9 mouse cellular contexts compared by ENCODE assay signal in genomic region chr1:74236590-74237317, GRCm38 (mm10). TPM values are rescaled to one million over a fixed set of nuclear protein-coding genes. Genes with fewer than 3 reads are reported as not detected.
DNase-seq lines count a peak whose midpoint lies in the region; ATAC-seq and TF ChIP-seq lines count a peak whose summit lies in the region.
"Had no signal": no experiment of that assay in that cellular context is flagged by ENCODE, and none has a peak within 500 bp of the region (broad histone marks: within the 10 kb centered on the region; RNA-seq: fewer than 3 reads in every experiment).

No protein-coding gene starts in this region.

- WGBS in embryonic facial prominence, embryonic 10.5 days, result under 1% methylated on average over 57 of the region's 57 CpGs
- WGBS in heart, embryonic 11.5 days (ENCODE audit: insufficient replicate concordance), result under 1% methylated on average over 57 of the region's 57 CpGs
- under 1% methylated on average over 55 of the region's 57 CpGs for WGBS in kidney, embryonic 14.5 days
- WGBS in olfactory bulb, adult 2 months, result under 1% methylated on average over 57 of the region's 57 CpGs

- H3K9ac ChIP-seq in heart, embryonic 11.5 days (ENCODE audit: low read depth, low read length), result peak overlapping the region; percentile 88
- H3K9ac ChIP-seq in kidney, embryonic 14.5 days (ENCODE audit: low read depth, low read length), result peak overlapping the region; percentile 92

- H3K27ac ChIP-seq in embryonic facial prominence, embryonic 10.5 days (replicated peaks), result peak overlapping the region; percentile 92
- H3K27ac ChIP-seq in heart, embryonic 11.5 days (ENCODE audit: low read depth, low read length), result peak overlapping the region; percentile 97
- H3K27ac ChIP-seq in kidney, embryonic 14.5 days (ENCODE audit: low read depth, low read length), result peak overlapping the region; percentile 79
- peak overlapping the region; percentile 59 for H3K27ac ChIP-seq in olfactory bulb, adult 2 months (ENCODE audit: insufficient read depth, low read depth, low read length)

- ATAC-seq in heart, embryonic 11.5 days (replicated peaks; ENCODE audit: insufficient number of reproducible peaks, low FRiP score, low TSS enrichment), result peak; percentile 33; the same call in 1 of the 2 replicates
- peak; percentile 43; the same call in 1 of the 2 replicates for ATAC-seq in kidney, embryonic 14.5 days (ENCODE audit: low FRiP score, low TSS enrichment)

- DNase-seq in urinary bladder, postnatal 25 days (ENCODE audit: low spot score), result peak; percentile 43
- no peak for DNase-seq in urinary bladder, postnatal 10 days (ENCODE audit: low spot score)
- no peak for DNase-seq in embryonic facial prominence, embryonic 10.5 days (ENCODE audit: low spot score)
- DNase-seq in lung, postnatal 10 days, result peak; percentile 63
- DNase-seq in retina, postnatal 1 day, result no peak

- peaks cover 36% of the 10 kb centered on the region for H3K4me1 ChIP-seq in embryonic facial prominence, embryonic 10.5 days
- H3K4me1 ChIP-seq in heart, embryonic 11.5 days (ENCODE audit: control insufficient read depth, insufficient read depth, low read length), result peaks cover 37% of the 10 kb centered on the region
- H3K4me1 ChIP-seq in kidney, embryonic 14.5 days (ENCODE audit: control insufficient read depth, insufficient read depth, low read length), result peaks cover 34% of the 10 kb centered on the region
- H3K4me1 ChIP-seq in olfactory bulb, adult 2 months (ENCODE audit: control insufficient read depth, insufficient read depth, low read length), result peaks cover 12% of the 10 kb centered on the region

- H3K27me3 ChIP-seq in embryonic facial prominence, embryonic 10.5 days (replicated peaks; ENCODE audit: low read depth, poor library complexity, severe bottlenecking), result no peaks in the 10 kb centered on the region
- no peaks in the 10 kb centered on the region for H3K27me3 ChIP-seq in heart, embryonic 11.5 days (ENCODE audit: control insufficient read depth, insufficient read depth, low read length)
- H3K27me3 ChIP-seq in kidney, embryonic 14.5 days (ENCODE audit: control insufficient read depth, insufficient read depth, low read length), result no peaks in the 10 kb centered on the region

- H3K9me3 ChIP-seq in embryonic facial prominence, embryonic 10.5 days, result no peaks in the 10 kb centered on the region
- no peaks in the 10 kb centered on the region for H3K9me3 ChIP-seq in heart, embryonic 11.5 days (replicated peaks; ENCODE audit: control insufficient read depth, low read length)
- no peaks in the 10 kb centered on the region for H3K9me3 ChIP-seq in kidney, embryonic 14.5 days (ENCODE audit: control insufficient read depth, low read length)

- H3K4me2 ChIP-seq in heart, embryonic 11.5 days, result peak overlapping the region; percentile 78
- H3K4me2 ChIP-seq in kidney, embryonic 14.5 days (replicated peaks; ENCODE audit: low read depth, low read length), result peak overlapping the region; percentile 75

- H3K36me3 ChIP-seq in embryonic facial prominence, embryonic 10.5 days (replicated peaks), result peaks cover 7% of the 10 kb centered on the region; the same call in 1 of the 2 replicates
- no peaks in the 10 kb centered on the region for H3K36me3 ChIP-seq in heart, embryonic 11.5 days (ENCODE audit: control insufficient read depth, insufficient read depth, low read length)
- no peaks in the 10 kb centered on the region for H3K36me3 ChIP-seq in kidney, embryonic 14.5 days (ENCODE audit: control insufficient read depth, insufficient read depth, low read length)

- peak overlapping the region; percentile 89 for H3K4me3 ChIP-seq in embryonic facial prominence, embryonic 10.5 days
- peak overlapping the region; percentile 76 for H3K4me3 ChIP-seq in heart, embryonic 11.5 days (ENCODE audit: low read depth, low read length)
- peak overlapping the region; percentile 87 for H3K4me3 ChIP-seq in kidney, embryonic 14.5 days (ENCODE audit: low read length)
- H3K4me3 ChIP-seq in olfactory bulb, adult 2 months (ENCODE audit: insufficient read depth, low read depth, low read length), result peak overlapping the region; percentile 84

- TF ChIP-seq POLR2A in olfactory bulb, adult 2 months (IDR thresholded peaks at IDR 0.05; ENCODE audit: insufficient read depth, low read depth, low read length), result no peak

- no peak; the same call in 1 of the 2 replicates for TF ChIP-seq CTCF in olfactory bulb, adult 2 months (IDR thresholded peaks at IDR 0.05; ENCODE audit: insufficient read depth, low read depth, low read length)

RNA-seq across cellular contexts. Expression of gene Arpc2, which starts 0.9 kb away (rescaled TPM):
- polyA plus RNA-seq in embryonic facial prominence, embryonic 10.5 days (2016; fragmentation: Nextera tagmentation; extraction: Ambion mirVana), result 359 and 369 TPM in 2 replicates
- 387 and 411 TPM in 2 replicates for polyA plus RNA-seq in heart, embryonic 11.5 days (2014; fragmentation: Nextera tagmentation; extraction: Ambion mirVana)
- 378 and 417 TPM in 2 replicates for polyA plus RNA-seq in kidney, embryonic 14.5 days (2014; fragmentation: Nextera tagmentation; extraction: Ambion mirVana)
- not detected in 2 replicates for polyA plus RNA-seq in olfactory bulb, adult 2 months (2012; ENCODE audit: insufficient read depth, insufficient read length, low replicate concordance, missing spikeins)

RNA-seq across cellular contexts. Expression of gene Gpbar1, which starts 41.6 kb away (rescaled TPM):
- polyA plus RNA-seq in embryonic facial prominence, embryonic 10.5 days (2016; fragmentation: Nextera tagmentation; extraction: Ambion mirVana), result 0.41 and 0.70 TPM in 2 replicates
- polyA plus RNA-seq in heart, embryonic 11.5 days (2014; fragmentation: Nextera tagmentation; extraction: Ambion mirVana), result 0.83 and 1.0 TPM in 2 replicates
- 2.5 and 3.2 TPM in 2 replicates for polyA plus RNA-seq in kidney, embryonic 14.5 days (2014; fragmentation: Nextera tagmentation; extraction: Ambion mirVana)
- polyA plus RNA-seq in olfactory bulb, adult 2 months (2012; ENCODE audit: insufficient read depth, insufficient read length, low replicate concordance, missing spikeins), result not detected in 2 replicates

RNA-seq across cellular contexts. Expression of gene Cxcr1, which starts 42.3 kb away (rescaled TPM):
- not detected in 2 replicates for polyA plus RNA-seq in embryonic facial prominence, embryonic 10.5 days (2016; fragmentation: Nextera tagmentation; extraction: Ambion mirVana)
- not detected in 2 replicates for polyA plus RNA-seq in heart, embryonic 11.5 days (2014; fragmentation: Nextera tagmentation; extraction: Ambion mirVana)
- polyA plus RNA-seq in kidney, embryonic 14.5 days (2014; fragmentation: Nextera tagmentation; extraction: Ambion mirVana), result not detected in 2 replicates
- not detected in 2 replicates for polyA plus RNA-seq in olfactory bulb, adult 2 months (2012; ENCODE audit: insufficient read depth, insufficient read length, low replicate concordance, missing spikeins)
- polyA plus RNA-seq: frontal cortex, adult 2 months had no signal

RNA-seq across cellular contexts. Expression of gene Aamp, which starts 47.8 kb away (rescaled TPM):
- polyA plus RNA-seq in embryonic facial prominence, embryonic 10.5 days (2016; fragmentation: Nextera tagmentation; extraction: Ambion mirVana), result 259 and 262 TPM in 2 replicates
- 173 and 193 TPM in 2 replicates for polyA plus RNA-seq in heart, embryonic 11.5 days (2014; fragmentation: Nextera tagmentation; extraction: Ambion mirVana)
- polyA plus RNA-seq in kidney, embryonic 14.5 days (2014; fragmentation: Nextera tagmentation; extraction: Ambion mirVana), result 249 and 258 TPM in 2 replicates
- polyA plus RNA-seq in olfactory bulb, adult 2 months (2012; ENCODE audit: insufficient read depth, insufficient read length, low replicate concordance, missing spikeins), result not detected in 2 replicates

RNA-seq across cellular contexts. Expression of gene Pnkd, which starts 48.0 kb away (rescaled TPM):
- 108 and 109 TPM in 2 replicates for polyA plus RNA-seq in embryonic facial prominence, embryonic 10.5 days (2016; fragmentation: Nextera tagmentation; extraction: Ambion mirVana)
- polyA plus RNA-seq in heart, embryonic 11.5 days (2014; fragmentation: Nextera tagmentation; extraction: Ambion mirVana), result 225 and 231 TPM in 2 replicates
- polyA plus RNA-seq in kidney, embryonic 14.5 days (2014; fragmentation: Nextera tagmentation; extraction: Ambion mirVana), result 126 and 154 TPM in 2 replicates
- polyA plus RNA-seq in olfactory bulb, adult 2 months (2012; ENCODE audit: insufficient read depth, insufficient read length, low replicate concordance, missing spikeins), result not detected in 2 replicates

Comparison
In these comparisons a context has a peak if more than half of its experiments do, and no peak if none do; other contexts are left out.
1. DNase-seq: peak in urinary bladder, postnatal 25 days (single experiment) and lung, postnatal 10 days (single experiment); none in urinary bladder, postnatal 10 days (single experiment), embryonic facial prominence, embryonic 10.5 days (single experiment) and retina, postnatal 1 day (single experiment).
2. Peak in every context shown above with its lines, with median percentiles within 50 percentile points of each other: H3K27ac ChIP-seq and H3K4me3 ChIP-seq.